Mouse (Mus musculus) hindbrain, postnatal 0 days (tissue): ENCODE data around the gene Adamts14. TPM values are rescaled to one million over a fixed set of nuclear protein-coding genes. Genes with fewer than 3 reads are reported as not detected.

Source experiments
- ATAC-seq: fragments of 200-750 bp; cut with Nextera tagmentation; 2 replicates; pipeline ENCODE4 v1.8.0; 2017; ENCODE audit warnings: mild to moderate bottlenecking, moderate TSS enrichment, moderate library complexity
- DNase-seq: peaks from one replicate; pipeline ENCODE4 v3.0.0-alpha.2; 2015; ENCODE audit warnings: low spot score
- H3K27ac ChIP-seq: fragments of 300-500 bp; sonication (generic); 2 replicates; pipeline ENCODE4 v1.5.1; 2014; ENCODE audit warnings: mild to moderate bottlenecking
- H3K27me3 ChIP-seq: fragments of 300-500 bp; sonication (generic); 2 replicates; pipeline ENCODE4 v1.6.1; 2014; ENCODE audit warnings: low read length, mixed read lengths; ENCODE audit not compliant: insufficient read depth
- H3K36me3 ChIP-seq: fragments of 300-500 bp; sonication (generic); 2 replicates; pipeline ENCODE4 v1.6.1; 2014; ENCODE audit warnings: low read length, mixed read lengths; ENCODE audit not compliant: insufficient read depth
- H3K4me1 ChIP-seq: fragments of 300-500 bp; sonication (generic); 2 replicates; pipeline ENCODE4 v1.6.1; 2014; ENCODE audit warnings: antibody characterized with exemption, low read length, mixed read lengths; ENCODE audit not compliant: insufficient read depth
- H3K4me2 ChIP-seq: fragments of 300-500 bp; sonication (generic); 2 replicates; pipeline ENCODE4 v1.6.1; 2014; ENCODE audit warnings: low read depth, mild to moderate bottlenecking, low read length, moderate library complexity, mixed read lengths
- H3K4me3 ChIP-seq: fragments of 300-500 bp; sonication (generic); 2 replicates; pipeline ENCODE4 v1.5.1; 2014; ENCODE audit warnings: low read length
- H3K9ac ChIP-seq: fragments of 300-500 bp; sonication (generic); replicated peaks from 2 replicates; pipeline ENCODE4 v1.6.1; 2014; ENCODE audit warnings: mild to moderate bottlenecking, low read length, moderate library complexity, mixed read lengths
- H3K9me3 ChIP-seq: fragments of 300-500 bp; sonication (generic); 2 replicates; pipeline ENCODE4 v1.6.1; 2016; ENCODE audit warnings: low read length, mixed read lengths
- CTCF ChIP-seq: IDR thresholded peaks from 2 replicates; pipeline ENCODE4 v1.5.1; 2016; ENCODE audit warnings: antibody characterized with exemption, control low read depth, low read depth
- WGBS: fragments of 180-500 bp; shearing (Covaris S2); extraction: QIAGEN DNeasy Blood & Tissue Kit; methylation state at CpG from one replicate; pipeline ENCODE4 v1.1.7; 2014; 5-methylcytosine and 5-hydroxymethylcytosine counted together
- polyA plus RNA-seq: library from polyadenylated mRNA; unstranded; fragments of >200 nt; fragmentation: Nextera tagmentation; extraction: Ambion mirVana; gene quantifications from 2 replicates; pipeline ENCODE4 v1.2.1, GENCODE M21; 2015
- total RNA-seq: library from RNA; depleted of rRNA; stranded (reverse); fragments of >200 nt; gene quantifications from 2 replicates; pipeline ENCODE4 v1.2.3, GENCODE M21; 2014

Adamts14 gene
- total and polyA plus RNA-seq, 2 experiments from 2014 or later = 0.36 to 1.8 TPM

GRCm38 (mm10) chr10:61216163-61216562 is 57.1 kb downstream of the Adamts14 start:
- DNase-seq = no peak

GRCm38 (mm10) chr10:61215658-61216057 is 57.6 kb downstream of the Adamts14 start:
- H3K4me2 ChIP-seq = no peak overlapping the region
- H3K4me1 ChIP-seq = no peaks in the 10 kb centered on the region
- H3K4me3 ChIP-seq = no peak overlapping the region
- no peak overlapping the region for H3K9ac ChIP-seq
- TF ChIP-seq CTCF = peak; percentile 50
- no peak overlapping the region for H3K27ac ChIP-seq
- no peak for DNase-seq
- H3K27me3 ChIP-seq = peaks cover 6% of the 10 kb centered on the region; the same call in 1 of the 2 replicates
- no peak for ATAC-seq
- H3K36me3 ChIP-seq = no peaks in the 10 kb centered on the region
- 96% methylated on average over 6 of the region's 6 CpGs for WGBS
- no peaks in the 10 kb centered on the region; the same call in 1 of the 2 replicates for H3K9me3 ChIP-seq

More at GRCm38 (mm10) chr10:61216163-61216562, 57.1 kb downstream of the Adamts14 start:
- no peak overlapping the region for H3K4me3 ChIP-seq
- no peaks in the 10 kb centered on the region; the same call in 1 of the 2 replicates for H3K9me3 ChIP-seq
- no peak overlapping the region for H3K27ac ChIP-seq
- ATAC-seq = no peak
- TF ChIP-seq CTCF = no peak
- no peak overlapping the region for H3K9ac ChIP-seq
- H3K27me3 ChIP-seq = peaks cover 6% of the 10 kb centered on the region; the same call in 1 of the 2 replicates
- no peaks in the 10 kb centered on the region for H3K4me1 ChIP-seq
- H3K36me3 ChIP-seq = no peaks in the 10 kb centered on the region
- H3K4me2 ChIP-seq = no peak overlapping the region
- WGBS = 89% methylated on average over 4 of the region's 4 CpGs

- 15% methylated on average over 11 of the region's 11 CpGs for WGBS
- Histone ChIP-seq H3K9me3 (no peaks in the 10 kb centered on the region), H3K4me2 (no peak overlapping the region), H3K27me3 (peaks cover 6% of the 10 kb centered on the region; the same call in 1 of the 2 replicates), H3K36me3 (no peaks in the 10 kb centered on the region), H3K4me1 (no peaks in the 10 kb centered on the region), H3K27ac (no peak overlapping the region), H3K9ac (no peak overlapping the region), H3K4me3 (no peak overlapping the region)
- ATAC-seq (no peak), DNase-seq (no peak)
- TF ChIP-seq CTCF = no peak
These were observed 60.4 kb downstream of the Adamts14 start for GRCm38 (mm10) chr10:61212817-61213216.

GRCm38 (mm10) chr10:61211743-61212142 is 61.5 kb downstream of the Adamts14 start:
- ATAC-seq = peak; percentile 67; the same call in 1 of the 2 replicates
- 9% methylated on average over 13 of the region's 13 CpGs for WGBS

GRCm38 (mm10) chr10:61211105-61211504 is 62.1 kb downstream of the Adamts14 start:
- Histone ChIP-seq H3K27ac (no peak overlapping the region), H3K4me1 (no peaks in the 10 kb centered on the region), H3K9ac (no peak overlapping the region), H3K27me3 (peaks cover 6% of the 10 kb centered on the region; the same call in 1 of the 2 replicates), H3K4me2 (no peak overlapping the region), H3K4me3 (no peak overlapping the region), H3K9me3 (no peaks in the 10 kb centered on the region), H3K36me3 (no peaks in the 10 kb centered on the region)
- ATAC-seq = no peak
- DNase-seq = no peak
- no peak for TF ChIP-seq CTCF
- WGBS = 88% methylated on average over 4 of the region's 4 CpGs

More at GRCm38 (mm10) chr10:61211743-61212142, 61.5 kb downstream of the Adamts14 start:
- H3K4me3 ChIP-seq = no peak overlapping the region
- no peak overlapping the region for H3K4me2 ChIP-seq
- DNase-seq = peak; percentile 87
- H3K4me1 ChIP-seq = no peaks in the 10 kb centered on the region
- TF ChIP-seq CTCF = peak; percentile 81
- no peaks in the 10 kb centered on the region for H3K9me3 ChIP-seq
- no peak overlapping the region for H3K27ac ChIP-seq
- H3K27me3 ChIP-seq = peaks cover 6% of the 10 kb centered on the region; the same call in 1 of the 2 replicates
- no peaks in the 10 kb centered on the region for H3K36me3 ChIP-seq
- no peak overlapping the region for H3K9ac ChIP-seq

- Histone ChIP-seq H3K9me3 (no peaks in the 10 kb centered on the region), H3K27ac (no peak overlapping the region), H3K9ac (no peak overlapping the region), H3K36me3 (no peaks in the 10 kb centered on the region), H3K4me2 (no peak overlapping the region), H3K4me3 (no peak overlapping the region), H3K4me1 (no peaks in the 10 kb centered on the region), H3K27me3 (peaks cover 6% of the 10 kb centered on the region; the same call in 1 of the 2 replicates)
- no peak for TF ChIP-seq CTCF
- 83% methylated on average over 9 of the region's 9 CpGs for WGBS
- no peak for ATAC-seq
- no peak for DNase-seq
These were observed 65.0 kb downstream of the Adamts14 start for GRCm38 (mm10) chr10:61208114-61208684.

- 75% methylated on average over 3 of the region's 3 CpGs for WGBS
- Histone ChIP-seq H3K4me1 (no peaks in the 10 kb centered on the region), H3K27ac (no peak overlapping the region), H3K36me3 (no peaks in the 10 kb centered on the region), H3K9me3 (no peaks in the 10 kb centered on the region), H3K4me3 (no peak overlapping the region), H3K27me3 (no peaks in the 10 kb centered on the region), H3K9ac (no peak overlapping the region), H3K4me2 (no peak overlapping the region)
- DNase-seq (no peak), ATAC-seq (no peak)
- TF ChIP-seq CTCF = no peak
These were observed 69.3 kb downstream of the Adamts14 start for GRCm38 (mm10) chr10:61203930-61204329.
